Mouse (Mus musculus) liver, embryonic 13.5 days (tissue): ENCODE measurements at regions not wholly inside any gene's neighbourhood (a gene's known extent, or its start where the extent isn't known, plus 50 kb on each side); places are given as distances from the start of the nearest gene placed in this dataset.

Source experiments
- ATAC-seq: fragments of 200-750 bp; cut with Nextera tagmentation; 2 replicates; pipeline ENCODE4 v1.8.0; 2017; ENCODE audit warnings: low read depth, mild to moderate bottlenecking, moderate number of reproducible peaks, moderate library complexity
- DNase-seq: peaks from one replicate; pipeline ENCODE4 v3.0.0; 2022
- H3K27ac ChIP-seq: fragments of 300-500 bp; sonication (generic); 2 replicates; pipeline ENCODE4 v1.5.1; 2015; ENCODE audit warnings: moderate library complexity, mild to moderate bottlenecking, inconsistent platforms
- H3K27me3 ChIP-seq: fragments of 300-500 bp; sonication (generic); 2 replicates; pipeline ENCODE4 v1.6.1; 2015; ENCODE audit warnings: mild to moderate bottlenecking, inconsistent platforms
- H3K36me3 ChIP-seq: fragments of 300-500 bp; sonication (generic); 2 replicates; pipeline ENCODE4 v1.6.1; 2015; ENCODE audit warnings: mild to moderate bottlenecking, inconsistent platforms
- H3K4me1 ChIP-seq: fragments of 300-500 bp; sonication (generic); replicated peaks from 2 replicates; pipeline ENCODE4 v1.6.1; 2015; ENCODE audit warnings: inconsistent platforms
- H3K4me2 ChIP-seq: fragments of 300-500 bp; sonication (generic); 2 replicates; pipeline ENCODE4 v1.6.1; 2015; ENCODE audit warnings: inconsistent platforms, mild to moderate bottlenecking, moderate library complexity
- H3K4me3 ChIP-seq: fragments of 300-500 bp; sonication (generic); replicated peaks from 2 replicates; pipeline ENCODE4 v1.5.1; 2015; ENCODE audit warnings: mild to moderate bottlenecking, inconsistent platforms
- H3K9ac ChIP-seq: fragments of 300-500 bp; sonication (generic); 2 replicates; pipeline ENCODE4 v1.6.1; 2015; ENCODE audit warnings: mild to moderate bottlenecking, inconsistent platforms
- H3K9me3 ChIP-seq: fragments of 300-500 bp; sonication (generic); replicated peaks from 2 replicates; pipeline ENCODE4 v1.6.1; 2016; ENCODE audit warnings: inconsistent platforms
- WGBS: fragments of 180-500 bp; shearing (Covaris S2); methylation state at CpG from one replicate; pipeline ENCODE4 v1.1.7; 2015; ENCODE audit not compliant: insufficient replicate concordance; 5-methylcytosine and 5-hydroxymethylcytosine counted together

DNA sequence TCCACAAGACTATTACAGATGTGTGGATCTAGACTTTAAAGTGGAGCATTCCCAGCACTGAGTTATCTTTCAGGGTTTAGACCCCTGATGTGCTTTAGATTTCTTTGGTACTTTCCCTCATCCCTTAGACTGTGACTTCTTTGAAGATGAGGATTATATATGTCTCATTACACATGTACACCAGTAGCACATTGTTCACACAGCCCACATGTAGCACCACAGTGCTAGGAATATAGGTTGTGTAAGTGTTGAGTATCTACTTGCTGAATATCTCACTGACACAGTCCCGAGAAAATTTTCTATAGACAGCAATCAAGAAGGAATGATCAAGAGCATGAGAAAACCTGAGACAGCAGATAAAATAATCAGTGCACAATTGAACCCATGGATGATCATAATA is 243.4 kb upstream of the Brinp1 start:
- WGBS, result 61% methylated on average over 1 of the region's 1 CpGs
- no peaks in the 10 kb centered on the region for H3K4me1 ChIP-seq
- no peak overlapping the region for H3K27ac ChIP-seq
- no peak overlapping the region for H3K9ac ChIP-seq
- no peaks in the 10 kb centered on the region for H3K27me3 ChIP-seq
- H3K9me3 ChIP-seq, result no peaks in the 10 kb centered on the region
- no peak overlapping the region for H3K4me2 ChIP-seq
- DNase-seq, result no peak
- no peak overlapping the region for H3K4me3 ChIP-seq
- no peak for ATAC-seq
- H3K36me3 ChIP-seq, result no peaks in the 10 kb centered on the region

GRCm38 (mm10) chr4:69196094-69196493 is 241.9 kb upstream of the Brinp1 start:
- H3K36me3 ChIP-seq, result no peaks in the 10 kb centered on the region
- no peak overlapping the region for H3K4me3 ChIP-seq
- no peaks in the 10 kb centered on the region for H3K4me1 ChIP-seq
- no peaks in the 10 kb centered on the region for H3K9me3 ChIP-seq
- H3K27me3 ChIP-seq, result no peaks in the 10 kb centered on the region
- H3K9ac ChIP-seq, result no peak overlapping the region
- 79% methylated on average over 1 of the region's 1 CpGs for WGBS
- no peak for DNase-seq
- peak overlapping the region; percentile 35; the same call in 1 of the 2 replicates for H3K4me2 ChIP-seq
- no peak overlapping the region for H3K27ac ChIP-seq
- ATAC-seq, result no peak

- Histone ChIP-seq H3K9ac (no peak overlapping the region), H3K9me3 (no peaks in the 10 kb centered on the region), H3K27me3 (no peaks in the 10 kb centered on the region), H3K4me3 (no peak overlapping the region), H3K4me1 (no peaks in the 10 kb centered on the region), H3K36me3 (no peaks in the 10 kb centered on the region), H3K27ac (no peak overlapping the region), H3K4me2 (peak overlapping the region; percentile 35; the same call in 1 of the 2 replicates)
- 2% methylated on average over 13 of the region's 13 CpGs for WGBS
- no peak for ATAC-seq
- DNase-seq, result no peak
Measured at GRCm38 (mm10) chr4:69195645-69196044, 241.4 kb upstream of the Brinp1 start.
